ENCODE assay signal across 8 mouse cellular contexts in genomic region chr12:38777957-38778298, GRCm38 (mm10). TPM values are rescaled to one million over a fixed set of nuclear protein-coding genes. Genes with fewer than 3 reads are reported as not detected.
A peak's percentile ranks its signal among the peaks of the same experiment; 100 is the strongest.
DNase-seq lines count a peak whose midpoint lies in the region; ATAC-seq and TF ChIP-seq lines count a peak whose summit lies in the region.

No protein-coding gene starts in this region.

- H3K27me3 ChIP-seq in kidney, embryonic 15.5 days = no peaks in the 10 kb centered on the region
- no peaks in the 10 kb centered on the region for H3K27me3 ChIP-seq in embryonic facial prominence, embryonic 10.5 days (replicated peaks; ENCODE audit: low read depth, poor library complexity, severe bottlenecking)
- no peaks in the 10 kb centered on the region for H3K27me3 ChIP-seq in hindbrain, postnatal 0 days (ENCODE audit: insufficient read depth, low read length)
- H3K27me3 ChIP-seq in midbrain, embryonic 16.5 days (ENCODE audit: control insufficient read depth, insufficient read depth, low read depth, low read length) = no peaks in the 10 kb centered on the region

- no peak overlapping the region for H3K9ac ChIP-seq in kidney, embryonic 15.5 days
- H3K9ac ChIP-seq in hindbrain, postnatal 0 days (replicated peaks; ENCODE audit: low read length) = no peak overlapping the region
- H3K9ac ChIP-seq in midbrain, embryonic 16.5 days (ENCODE audit: low read depth, low read length) = peak overlapping the region; percentile 38

- peak overlapping the region; percentile 22; the same call in 1 of the 2 replicates for H3K27ac ChIP-seq in kidney, embryonic 15.5 days
- peak overlapping the region; percentile 95 for H3K27ac ChIP-seq in embryonic facial prominence, embryonic 10.5 days (replicated peaks)
- no peak overlapping the region for H3K27ac ChIP-seq in hindbrain, postnatal 0 days
- H3K27ac ChIP-seq in midbrain, embryonic 16.5 days (ENCODE audit: low read length) = no peak overlapping the region

- peaks cover 8% of the 10 kb centered on the region; the same call in 1 of the 2 replicates for H3K4me1 ChIP-seq in kidney, embryonic 15.5 days
- peaks cover 17% of the 10 kb centered on the region; the same call in 1 of the 2 replicates for H3K4me1 ChIP-seq in embryonic facial prominence, embryonic 10.5 days
- no peaks in the 10 kb centered on the region for H3K4me1 ChIP-seq in hindbrain, postnatal 0 days (ENCODE audit: insufficient read depth, low read length)
- H3K4me1 ChIP-seq in midbrain, embryonic 16.5 days (ENCODE audit: control insufficient read depth, insufficient read depth, low read length) = peaks cover 12% of the 10 kb centered on the region

- intact Hi-C loops in gastrocnemius, postnatal 36 days (cut with DNase I) = no loop called here

- H3K36me3 ChIP-seq in kidney, embryonic 15.5 days = no peaks in the 10 kb centered on the region
- no peaks in the 10 kb centered on the region for H3K36me3 ChIP-seq in embryonic facial prominence, embryonic 10.5 days (replicated peaks)
- no peaks in the 10 kb centered on the region for H3K36me3 ChIP-seq in hindbrain, postnatal 0 days (ENCODE audit: insufficient read depth, low read length)
- no peaks in the 10 kb centered on the region for H3K36me3 ChIP-seq in midbrain, embryonic 16.5 days (ENCODE audit: control insufficient read depth, insufficient read depth, low read length)

- 7% methylated on average over 6 of the region's 6 CpGs for WGBS in kidney, embryonic 15.5 days
- 10% methylated on average over 6 of the region's 6 CpGs for WGBS in embryonic facial prominence, embryonic 10.5 days
- 3% methylated on average over 6 of the region's 6 CpGs for WGBS in hindbrain, postnatal 0 days
- 9% methylated on average over 6 of the region's 6 CpGs for WGBS in midbrain, embryonic 16.5 days

- DNase-seq in kidney, adult 11 months = no peak
- DNase-seq in embryonic facial prominence, embryonic 10.5 days (ENCODE audit: low spot score) = no peak
- no peak for DNase-seq in hindbrain, postnatal 0 days (ENCODE audit: low spot score)
- DNase-seq in gastrocnemius, postnatal 36 days = no peak
- no peak for DNase-seq in adipocyte (ENCODE audit: low spot score)

- TF ChIP-seq CTCF in hindbrain, postnatal 0 days (IDR thresholded peaks at IDR 0.05; ENCODE audit: low read depth) = no peak

- no peak for ATAC-seq in kidney, embryonic 15.5 days (replicated peaks; ENCODE audit: low FRiP score)
- ATAC-seq in hindbrain, postnatal 0 days = no peak
- ATAC-seq in midbrain, embryonic 16.5 days = no peak
- no peak for ATAC-seq in inflammation-experienced regulatory T-cells, adult 6 months

- no peaks in the 10 kb centered on the region for H3K9me3 ChIP-seq in kidney, embryonic 15.5 days (replicated peaks)
- H3K9me3 ChIP-seq in embryonic facial prominence, embryonic 10.5 days = no peaks in the 10 kb centered on the region
- H3K9me3 ChIP-seq in hindbrain, postnatal 0 days (ENCODE audit: low read length) = no peaks in the 10 kb centered on the region
- no peaks in the 10 kb centered on the region for H3K9me3 ChIP-seq in midbrain, embryonic 16.5 days (replicated peaks; ENCODE audit: control insufficient read depth, low read length, poor library complexity, severe bottlenecking)

- H3K4me3 ChIP-seq in kidney, embryonic 15.5 days (replicated peaks) = peak overlapping the region; percentile 56
- peak overlapping the region; percentile 71 for H3K4me3 ChIP-seq in embryonic facial prominence, embryonic 10.5 days
- peak overlapping the region; percentile 69 for H3K4me3 ChIP-seq in hindbrain, postnatal 0 days (ENCODE audit: low read length)
- H3K4me3 ChIP-seq in midbrain, embryonic 16.5 days (ENCODE audit: low read depth, low read length) = peak overlapping the region; percentile 55

- H3K4me2 ChIP-seq in kidney, embryonic 15.5 days = peak overlapping the region; percentile 96
- peak overlapping the region; percentile 100 for H3K4me2 ChIP-seq in hindbrain, postnatal 0 days (ENCODE audit: low read depth, low read length)
- peak overlapping the region; percentile 100 for H3K4me2 ChIP-seq in midbrain, embryonic 16.5 days (ENCODE audit: low read length)

RNA-seq across cellular contexts. Expression of gene Etv1, which starts 1.3 kb away (rescaled TPM):
- polyA plus RNA-seq in kidney, embryonic 15.5 days (2015; fragmentation: Nextera tagmentation; extraction: Ambion mirVana) = 12.7 and 17.3 TPM in 2 replicates
- polyA plus RNA-seq in embryonic facial prominence, embryonic 10.5 days (2016; fragmentation: Nextera tagmentation; extraction: Ambion mirVana) = 23.5 and 25.1 TPM in 2 replicates
- 19.0 and 19.3 TPM in 2 replicates for total RNA-seq in hindbrain, postnatal 0 days (2014; rRNA removed)
- polyA plus RNA-seq in hindbrain, postnatal 0 days (2015; fragmentation: Nextera tagmentation; extraction: Ambion mirVana) = 24.5 and 27.1 TPM in 2 replicates
- 30.5 and 34.8 TPM in 2 replicates for polyA plus RNA-seq in midbrain, embryonic 16.5 days (2015; fragmentation: Nextera tagmentation; extraction: Ambion mirVana)
- 1 to 10 TPM; 6.1 to 6.6 TPM for total RNA-seq in gastrocnemius, postnatal 36 days (2021)
- polyA plus RNA-seq in inflammation-experienced regulatory T-cells, adult 6 months (2017; shearing (Covaris generic)) = under 1 TPM in 2 of 3 experiments, not detected in 1; 0.77 to 0.86 TPM

Comparison
In these comparisons a context has a peak if more than half of its experiments do, and no peak if none do; other contexts are left out.
1. H3K27ac ChIP-seq: peak in kidney, embryonic 15.5 days (single experiment) and embryonic facial prominence, embryonic 10.5 days (single experiment); none in hindbrain, postnatal 0 days (single experiment) and midbrain, embryonic 16.5 days (single experiment).
2. Peak in every context shown above with its lines, with median percentiles within 50 percentile points of each other: H3K4me2 ChIP-seq and H3K4me3 ChIP-seq.